Mouse (Mus musculus): Measurements from ENCODE around the gene Ntm. TPM values are rescaled to one million over a fixed set of nuclear protein-coding genes. Genes with fewer than 3 reads are reported as not detected.
A peak's percentile ranks its signal among the peaks of the same experiment; 100 is the strongest.

Ntm gene
- total RNA-seq, 2 experiments from 2014 or later: 136 to 166 TPM

GRCm38 (mm10) chr9:29514588-29515356 lies 448.2 kb downstream of the Ntm start:
- no peak for DNase-seq (ENCODE audit: low spot score in 2 of 2)

DNA sequence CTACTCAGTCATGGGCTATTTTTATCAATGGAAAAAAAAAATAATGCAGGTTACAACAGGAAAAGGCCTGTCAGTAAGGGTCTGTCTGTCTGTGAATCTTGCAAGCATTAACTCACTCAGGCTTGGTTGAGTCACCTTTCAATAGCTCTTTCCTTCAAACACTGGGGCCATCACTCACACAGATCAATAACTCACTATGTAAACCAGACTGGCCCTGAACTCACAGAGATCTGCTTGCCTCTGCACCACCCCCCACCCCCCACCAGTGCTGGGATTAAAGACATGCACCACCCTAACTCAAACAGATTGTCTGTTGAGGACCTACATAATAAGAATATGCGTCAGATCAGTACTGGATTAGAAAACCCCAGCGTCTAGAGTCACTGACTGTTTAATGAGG lies 466.9 kb downstream of the Ntm start:
- no peak for DNase-seq (ENCODE audit: low spot score in 2 of 2)

GRCm38 (mm10) chr9:29482272-29482671 lies 480.7 kb downstream of the Ntm start:
- no peak for DNase-seq (ENCODE audit: low spot score in 2 of 2)

DNA sequence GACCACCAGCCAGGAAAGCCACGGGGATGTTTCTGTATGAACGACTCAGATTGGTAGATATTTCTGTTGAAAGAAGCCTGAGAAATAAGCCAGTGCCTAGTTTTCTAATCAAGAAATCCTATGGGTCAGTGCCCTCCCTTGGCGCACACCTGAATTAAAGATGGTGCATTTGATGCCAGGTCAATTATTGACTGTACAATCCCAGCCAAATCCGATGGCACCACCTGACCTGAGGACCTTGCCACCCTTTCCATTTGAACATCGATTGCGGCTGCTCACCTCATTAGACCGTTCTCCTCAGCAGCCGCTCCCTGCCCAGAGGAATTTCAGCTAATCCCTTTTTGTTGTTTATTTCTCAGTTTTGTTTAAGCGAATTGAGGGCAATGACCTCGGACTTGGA lies 483.9 kb downstream of the Ntm start:
- DNase-seq (ENCODE audit: low spot score in 2 of 2): no peak

DNA sequence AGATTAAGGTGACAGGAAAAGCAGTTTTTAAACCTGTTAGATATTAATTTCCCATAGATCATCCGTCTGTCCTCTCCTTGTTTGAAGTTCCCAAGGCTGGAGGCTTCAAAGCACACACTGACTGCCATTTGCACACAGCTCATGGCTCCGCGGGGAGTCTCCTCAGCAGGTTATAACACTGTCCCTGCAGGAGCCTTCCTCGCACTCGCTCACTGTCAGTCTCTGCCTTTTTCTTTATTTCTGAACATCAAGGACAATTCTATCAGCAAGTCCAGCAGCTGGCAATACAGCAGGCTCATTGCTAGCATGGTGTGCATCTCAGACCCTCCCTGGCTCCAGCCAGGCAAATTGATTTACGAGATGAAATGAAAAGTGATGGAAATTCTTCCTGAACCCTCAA lies 485.7 kb downstream of the Ntm start:
- no peak for DNase-seq (ENCODE audit: low spot score in 2 of 2)

- DNase-seq (ENCODE audit: low spot score in 2 of 2): no peak
Measured at GRCm38 (mm10) chr9:29473418-29473817, 489.5 kb downstream of the Ntm start.

DNA sequence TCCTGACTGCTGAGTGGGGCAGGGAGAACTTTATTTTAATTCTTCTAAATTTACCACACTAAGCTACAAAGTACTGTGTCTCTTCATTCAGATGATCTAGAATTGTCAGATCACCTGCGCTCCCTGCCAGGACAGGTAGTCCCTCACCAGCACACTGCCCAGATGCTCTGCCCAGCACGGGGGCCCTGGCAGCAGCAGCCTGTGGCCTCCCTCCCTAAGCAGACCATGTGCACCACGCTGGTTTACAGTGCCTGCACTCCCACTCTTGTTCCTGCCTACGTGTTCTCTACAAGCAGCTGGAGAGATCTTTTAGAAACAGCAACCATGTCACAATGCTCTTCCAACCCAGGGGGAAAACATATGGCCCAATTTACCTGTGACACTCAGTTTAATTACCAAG lies 490.7 kb downstream of the Ntm start:
- DNase-seq (ENCODE audit: low spot score in 2 of 2): no peak

- DNase-seq (ENCODE audit: low spot score in 2 of 2): no peak
Measured at GRCm38 (mm10) chr9:29464756-29465155, 498.2 kb downstream of the Ntm start.

DNA sequence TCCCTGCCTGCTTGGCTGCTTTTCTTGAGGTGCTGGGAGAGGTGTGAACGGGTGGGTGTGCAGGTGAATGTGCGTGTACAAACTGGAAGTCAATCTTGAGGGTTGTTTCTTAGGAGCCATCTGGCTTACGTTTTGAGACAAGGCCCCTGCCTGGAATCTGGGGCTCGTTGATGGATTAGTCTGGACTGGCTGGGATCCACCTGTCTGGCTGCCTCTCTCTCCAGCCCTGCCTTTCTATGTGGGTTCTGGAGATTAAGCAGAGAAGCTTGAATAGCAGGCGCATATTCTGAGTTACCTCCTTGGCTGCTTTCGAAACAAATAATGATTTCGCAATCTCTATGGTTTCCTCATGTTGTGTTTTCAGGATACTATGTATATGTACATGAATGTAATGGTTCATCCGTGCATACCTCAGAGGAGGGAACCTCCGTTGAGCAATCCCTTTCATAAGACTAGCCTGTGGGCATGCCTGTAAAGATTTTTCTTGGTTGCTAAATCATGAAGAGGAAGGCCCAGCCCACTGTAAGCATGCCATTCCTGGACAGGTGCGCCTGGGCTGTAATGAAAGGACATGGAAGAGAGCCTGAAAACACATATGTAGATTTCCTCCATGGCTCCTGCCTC lies 499.9 kb downstream of the Ntm start:
- no peak for DNase-seq (ENCODE audit: low spot score in 2 of 2)

DNA sequence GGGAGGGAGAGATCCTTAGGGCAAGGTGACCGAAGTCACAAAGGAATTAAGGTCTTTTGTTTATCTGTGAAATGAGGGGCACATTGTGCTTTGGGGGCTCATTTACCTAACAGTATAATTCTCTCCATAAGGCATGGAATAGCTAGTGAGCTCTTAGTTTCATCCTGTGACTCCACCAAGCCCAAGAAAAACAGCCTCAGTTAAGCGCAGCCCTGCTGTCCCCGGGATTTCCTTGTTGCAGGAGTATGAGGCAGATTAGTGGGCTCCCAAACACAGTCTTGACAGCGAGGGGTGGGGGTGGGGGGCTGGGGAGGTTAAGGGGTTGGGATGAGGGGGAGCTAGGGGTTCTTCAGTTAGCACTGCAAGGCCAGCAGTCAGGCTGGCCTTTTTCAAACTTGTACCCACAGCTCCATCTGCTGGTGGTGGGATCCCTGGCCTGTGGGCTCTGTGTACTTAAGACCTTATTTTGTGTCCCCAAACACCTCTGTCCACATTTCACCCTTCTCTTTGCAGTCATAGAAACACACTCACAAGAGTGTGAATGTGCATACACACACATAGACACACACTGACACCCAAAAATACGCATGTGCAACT lies 504.9 kb downstream of the Ntm start:
- DNase-seq (ENCODE audit: low spot score in 2 of 2): peak; percentile 65 to 74

- peak in 1 of 2 experiments; percentile 21 for DNase-seq (ENCODE audit: low spot score in 2 of 2)
Measured at GRCm38 (mm10) chr9:29456014-29456413, 506.9 kb downstream of the Ntm start.

DNA sequence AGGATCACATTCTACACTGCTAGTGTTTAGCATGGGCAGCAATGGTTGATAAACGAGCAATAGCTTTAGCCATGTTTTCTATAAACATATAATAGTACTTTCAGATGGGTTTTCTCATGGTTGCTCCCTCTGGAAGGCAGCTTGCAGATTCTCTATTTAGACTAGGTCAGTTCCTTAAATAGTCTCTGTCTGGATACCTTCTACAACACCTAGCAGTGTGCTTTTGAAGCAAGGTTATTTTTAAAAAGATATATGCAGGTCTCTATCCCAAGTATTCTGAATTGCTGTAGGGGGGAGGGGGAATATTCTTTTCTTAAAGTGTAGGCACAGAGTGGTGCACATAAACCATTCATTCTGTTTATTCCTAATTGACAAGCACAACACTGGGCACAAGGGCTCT lies 511.7 kb downstream of the Ntm start:
- DNase-seq (ENCODE audit: low spot score in 2 of 2): no peak

- peak; percentile 39 to 71 for DNase-seq (ENCODE audit: low spot score in 2 of 2)
Measured at GRCm38 (mm10) chr9:29444001-29444400, 518.9 kb downstream of the Ntm start.

GRCm38 (mm10) chr9:29439401-29439800 lies 523.5 kb downstream of the Ntm start:
- peak in 1 of 2 experiments; percentile 34 for DNase-seq (ENCODE audit: low spot score in 2 of 2)

DNA sequence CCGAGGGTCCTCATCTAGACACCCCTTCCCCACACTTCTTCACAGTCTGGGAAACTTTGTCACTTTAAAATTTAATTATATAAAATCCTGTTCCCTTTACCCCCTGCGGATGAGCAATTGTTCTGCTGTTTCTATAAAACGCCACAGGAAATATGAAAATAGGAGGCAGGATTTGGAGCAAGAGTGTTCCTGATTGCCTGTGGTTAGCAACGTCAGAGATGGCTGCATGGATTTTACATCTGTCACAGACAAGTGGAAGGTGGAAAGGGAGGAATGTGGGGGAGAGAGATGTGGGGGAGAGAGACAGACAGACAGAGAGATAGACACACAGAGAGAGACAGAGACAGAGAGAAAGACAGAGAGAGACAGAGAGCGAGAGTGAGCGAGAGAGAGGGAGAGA lies 528.3 kb downstream of the Ntm start:
- no peak for DNase-seq (ENCODE audit: low spot score in 2 of 2)

DNA sequence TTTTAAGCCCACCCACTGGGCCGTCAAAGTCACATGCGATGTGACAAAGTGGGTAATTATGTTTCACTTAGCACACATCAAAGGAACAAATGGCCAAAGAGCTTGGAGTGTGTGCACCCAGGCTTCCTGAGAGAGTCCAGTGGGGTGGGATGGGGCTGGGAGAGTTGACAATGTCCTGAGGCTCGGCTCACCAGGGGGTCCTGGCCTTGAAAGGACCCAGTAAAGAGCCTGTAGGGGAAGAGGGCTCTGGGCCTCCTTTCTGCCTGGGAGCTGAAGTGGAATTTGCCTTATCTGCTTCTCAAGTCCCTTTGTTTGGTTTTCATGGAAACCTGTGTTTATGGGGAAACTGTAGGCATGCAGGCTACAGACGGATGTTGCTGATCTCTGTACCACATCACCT lies 529.0 kb downstream of the Ntm start:
- no peak for DNase-seq (ENCODE audit: low spot score in 2 of 2)

- DNase-seq (ENCODE audit: low spot score in 2 of 2): no peak
Measured at GRCm38 (mm10) chr9:29433156-29433555, 529.8 kb downstream of the Ntm start.

- DNase-seq (ENCODE audit: low spot score in 2 of 2): no peak
Measured at GRCm38 (mm10) chr9:29431590-29431989, 531.4 kb downstream of the Ntm start.

DNA sequence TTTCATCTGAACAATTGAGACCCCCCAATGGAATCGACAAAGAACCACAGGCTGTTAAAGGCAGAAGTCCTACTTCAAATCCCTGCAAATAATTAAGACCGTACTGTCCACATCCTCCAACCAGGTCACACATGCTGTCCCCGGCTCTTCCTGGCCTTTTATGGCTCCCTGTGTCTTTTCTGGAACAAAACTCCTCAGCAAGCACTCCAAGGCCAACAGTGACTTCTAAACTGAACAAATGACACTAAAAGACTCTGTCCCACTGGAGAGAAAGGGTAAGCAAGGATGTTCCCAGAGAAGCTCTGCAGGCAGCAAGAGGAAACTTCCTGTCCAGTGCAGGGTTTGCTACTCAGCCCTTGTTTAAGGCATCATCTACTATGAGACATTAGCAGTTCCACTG lies 532.8 kb downstream of the Ntm start:
- DNase-seq (ENCODE audit: low spot score in 2 of 2): no peak

GRCm38 (mm10) chr9:29428322-29428721 lies 534.6 kb downstream of the Ntm start:
- no peak for DNase-seq (ENCODE audit: low spot score in 2 of 2)

GRCm38 (mm10) chr9:29426261-29426660 lies 536.7 kb downstream of the Ntm start:
- DNase-seq (ENCODE audit: low spot score in 2 of 2): no peak

DNA sequence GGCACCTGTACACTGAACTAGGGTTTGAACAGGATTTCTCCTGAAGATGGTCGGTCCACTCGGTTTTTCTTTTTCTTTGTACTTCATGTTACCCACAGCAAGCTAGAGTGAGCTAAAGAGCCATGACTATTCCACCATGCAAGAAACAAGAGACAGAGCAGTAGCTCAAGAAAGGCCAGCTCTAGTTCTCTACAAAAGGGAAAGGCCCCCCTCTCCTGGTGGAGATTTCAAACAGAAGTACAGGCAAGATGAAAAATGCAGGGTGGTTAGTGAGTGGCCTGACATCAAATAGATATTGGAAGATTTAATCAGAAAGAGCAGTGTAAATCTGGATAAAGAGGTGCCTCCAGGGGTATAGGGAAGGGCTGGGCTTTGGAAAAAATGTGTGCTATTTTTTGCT lies 547.4 kb downstream of the Ntm start:
- DNase-seq (ENCODE audit: low spot score in 2 of 2): no peak

GRCm38 (mm10) chr9:29413126-29413525 lies 549.8 kb downstream of the Ntm start:
- DNase-seq (ENCODE audit: low spot score in 2 of 2): no peak

Measured in layer of hippocampus, postnatal 14 days (tissue).